Mouse (Mus musculus) liver, embryonic 14.5 days (tissue): ENCODE measurements around the gene Carhsp1.

Experiments
- CTCF ChIP-seq: IDR thresholded peaks from 2 replicates; pipeline ENCODE4 v1.5.1; 2016; ENCODE audit warnings: antibody characterized with exemption, low read depth, control low read depth
- EP300 ChIP-seq: IDR thresholded peaks from 2 replicates; pipeline ENCODE4 v1.6.1; 2016; ENCODE audit warnings: antibody characterized with exemption, low read depth

DNA sequence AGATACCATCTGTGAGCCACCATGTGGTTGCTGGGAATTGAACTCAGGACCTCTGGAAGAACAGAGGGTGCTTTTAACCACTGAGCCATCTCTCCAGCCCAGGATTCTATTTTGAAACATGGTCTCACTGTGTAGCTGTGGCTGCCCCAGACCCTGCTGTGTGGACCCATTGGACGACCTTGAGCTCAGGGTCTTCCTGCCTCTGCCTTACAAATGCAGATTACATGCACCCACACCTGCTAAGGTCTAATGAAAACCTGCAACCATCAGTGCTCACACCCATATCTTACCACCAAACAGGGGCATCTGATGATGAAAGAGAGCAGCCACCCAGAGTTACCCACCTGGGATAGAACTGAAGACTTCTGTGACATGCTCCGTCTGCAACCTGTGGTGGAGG is 15.7 kb downstream of the Carhsp1 start:
- no peak for TF ChIP-seq CTCF
- TF ChIP-seq EP300: no peak
